Mouse (Mus musculus) small intestine, adult 2 months (tissue): ENCODE data around the gene Pard3b. TPM values are rescaled to one million over a fixed set of nuclear protein-coding genes. Genes with fewer than 3 reads are reported as not detected.

Experiments
- H3K27ac ChIP-seq: fragments of 200-500 bp; 2 replicates; pipeline ENCODE4 v1.5.1; 2012; ENCODE audit warnings: low read depth, low read length, control low read depth, inconsistent platforms; ENCODE audit not compliant: insufficient read depth
- H3K27me3 ChIP-seq: fragments of 200-500 bp; 2 replicates; pipeline ENCODE4 v1.6.1; 2012; ENCODE audit warnings: mild to moderate bottlenecking, moderate library complexity, low read length, inconsistent platforms; ENCODE audit not compliant: control insufficient read depth, insufficient read depth
- H3K36me3 ChIP-seq: fragments of 200-500 bp; 2 replicates; pipeline ENCODE4 v1.6.1; 2012; ENCODE audit warnings: mild to moderate bottlenecking, low read length, control low read depth, inconsistent platforms; ENCODE audit not compliant: control insufficient read depth, insufficient read depth
- H3K4me1 ChIP-seq: fragments of 200-500 bp; 2 replicates; pipeline ENCODE4 v1.6.1; 2012; ENCODE audit warnings: low read length, inconsistent platforms, mixed read lengths; ENCODE audit not compliant: control insufficient read depth, insufficient read depth, insufficient read length
- H3K4me3 ChIP-seq: fragments of 200-500 bp; 2 replicates; pipeline ENCODE4 v1.5.1; 2012; ENCODE audit warnings: low read depth, mild to moderate bottlenecking, control low read depth, inconsistent platforms, low read length, moderate library complexity
- CTCF ChIP-seq: fragments of 200-500 bp; IDR thresholded peaks from 2 replicates; pipeline ENCODE4 v1.5.1; 2012; ENCODE audit warnings: low read depth, mild to moderate bottlenecking, control low read depth, inconsistent platforms, low read length, moderate library complexity, mixed read lengths; ENCODE audit not compliant: insufficient replicate concordance, insufficient read length; ENCODE audit errors: extremely low read depth
- POLR2A ChIP-seq: fragments of 200-500 bp; IDR thresholded peaks from 2 replicates; pipeline ENCODE4 v1.6.1; 2012; ENCODE audit warnings: low read depth, mild to moderate bottlenecking, control low read depth, inconsistent platforms, low read length, moderate library complexity
- WGBS: fragments of 180-500 bp; shearing (Covaris S2); methylation state at CpG from one replicate; pipeline ENCODE4 v1.1.7; 2018; 5-methylcytosine and 5-hydroxymethylcytosine counted together
- polyA plus RNA-seq: library from polyadenylated mRNA; depleted of rRNA; stranded (reverse); fragments of >200 nt; gene quantifications from 2 replicates; pipeline ENCODE4 v1.2.3, GENCODE M21; 2012

The Pard3b gene
- polyA plus RNA-seq, 1 experiment: 7.2 TPM

- no peak overlapping the region for H3K27ac ChIP-seq
- H3K36me3 ChIP-seq: no peaks in the 10 kb centered on the region
- H3K4me1 ChIP-seq: no peaks in the 10 kb centered on the region
- TF ChIP-seq CTCF: no peak
- TF ChIP-seq POLR2A: no peak
- WGBS: 60% methylated on average over 12 of the region's 12 CpGs
- no peaks in the 10 kb centered on the region for H3K27me3 ChIP-seq
- no peak overlapping the region for H3K4me3 ChIP-seq
Measured at GRCm38 (mm10) chr1:62244191-62244984, 605.8 kb downstream of the Pard3b start.

DNA sequence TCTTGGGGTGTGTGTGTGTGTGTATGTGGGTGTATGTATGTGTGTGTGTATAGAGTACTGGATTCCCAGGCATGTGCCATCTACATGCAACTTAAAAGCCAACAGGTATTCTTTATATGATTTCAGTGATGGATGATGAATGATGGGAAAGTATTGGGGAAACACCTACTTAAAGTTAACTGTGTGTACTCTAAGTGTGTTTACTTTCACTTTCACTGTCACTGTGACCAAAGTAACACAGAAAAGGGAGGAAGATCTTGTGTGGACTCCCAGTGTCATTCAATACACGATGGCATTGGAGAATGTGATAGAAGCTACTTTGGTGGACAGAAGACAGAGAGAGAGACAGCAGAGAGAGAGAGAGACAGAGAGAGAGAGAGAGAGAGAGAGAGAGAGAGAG lies 613.8 kb downstream of the Pard3b start:
- Histone ChIP-seq H3K36me3 (no peaks in the 10 kb centered on the region), H3K27me3 (no peaks in the 10 kb centered on the region), H3K4me1 (no peaks in the 10 kb centered on the region), H3K27ac (no peak overlapping the region), H3K4me3 (no peak overlapping the region)
- WGBS: 47% methylated on average over 1 of the region's 1 CpGs
- TF ChIP-seq CTCF (no peak), POLR2A (no peak)

DNA sequence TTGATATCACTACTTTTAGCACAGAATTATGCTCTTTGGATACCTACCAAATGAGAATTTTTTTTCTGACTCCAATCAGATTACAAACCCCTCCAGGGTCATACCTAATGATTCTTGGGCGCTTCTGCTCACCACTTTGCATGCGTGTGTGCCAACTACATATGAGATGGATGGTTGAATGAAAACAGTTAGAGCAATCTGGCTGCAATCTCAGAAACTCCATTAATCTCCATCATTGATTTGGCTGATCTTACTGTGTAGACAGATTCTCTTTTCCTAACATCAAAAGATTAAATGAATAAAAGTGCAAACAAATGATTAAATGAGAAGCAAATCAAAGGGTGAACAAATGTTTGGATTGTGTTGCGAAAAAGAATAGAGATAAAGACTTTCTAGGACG lies 615.7 kb downstream of the Pard3b start:
- no peaks in the 10 kb centered on the region for H3K27me3 ChIP-seq
- H3K4me1 ChIP-seq: no peaks in the 10 kb centered on the region
- no peak for TF ChIP-seq CTCF
- no peak for TF ChIP-seq POLR2A
- WGBS: 86% methylated on average over 4 of the region's 4 CpGs
- no peak overlapping the region for H3K27ac ChIP-seq
- H3K4me3 ChIP-seq: no peak overlapping the region
- H3K36me3 ChIP-seq: no peaks in the 10 kb centered on the region

DNA sequence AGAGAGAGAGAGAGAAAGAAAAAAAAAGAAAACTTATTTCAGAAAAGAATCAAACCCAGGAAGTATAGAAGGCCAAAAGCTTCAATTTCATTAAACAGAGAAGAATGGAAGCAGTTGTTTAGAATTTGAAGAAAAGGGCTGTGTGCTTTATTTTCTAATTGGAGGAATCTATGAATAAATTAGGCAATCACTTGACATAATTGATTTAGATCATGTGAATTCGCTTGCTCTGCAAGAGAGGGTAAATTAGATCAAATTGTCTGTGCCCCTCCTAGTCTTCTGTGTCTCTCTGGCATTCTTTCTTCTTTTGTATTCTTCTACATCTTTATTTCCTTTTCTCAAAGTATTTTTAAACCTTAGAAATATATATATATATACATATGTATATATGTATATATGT lies 616.3 kb downstream of the Pard3b start:
- Histone ChIP-seq H3K36me3 (no peaks in the 10 kb centered on the region), H3K27ac (no peak overlapping the region), H3K27me3 (no peaks in the 10 kb centered on the region), H3K4me1 (no peaks in the 10 kb centered on the region), H3K4me3 (no peak overlapping the region)
- WGBS: 100% methylated on average over 1 of the region's 1 CpGs
- TF ChIP-seq POLR2A: no peak
- TF ChIP-seq CTCF: no peak

- 74% methylated on average over 3 of the region's 3 CpGs for WGBS
- TF ChIP-seq CTCF (no peak), POLR2A (no peak)
- H3K4me1 ChIP-seq: no peaks in the 10 kb centered on the region
- no peak overlapping the region for H3K27ac ChIP-seq
- H3K27me3 ChIP-seq: no peaks in the 10 kb centered on the region
- no peaks in the 10 kb centered on the region for H3K36me3 ChIP-seq
- no peak overlapping the region for H3K4me3 ChIP-seq
Measured at GRCm38 (mm10) chr1:62276466-62276865, 637.8 kb downstream of the Pard3b start.

GRCm38 (mm10) chr1:62278586-62278985 lies 640.0 kb downstream of the Pard3b start:
- 84% methylated on average over 1 of the region's 1 CpGs for WGBS
- Histone ChIP-seq H3K4me1 (no peaks in the 10 kb centered on the region), H3K27me3 (no peaks in the 10 kb centered on the region), H3K36me3 (no peaks in the 10 kb centered on the region), H3K4me3 (no peak overlapping the region), H3K27ac (no peak overlapping the region)
- TF ChIP-seq POLR2A (no peak), CTCF (no peak)

- no peak overlapping the region for H3K27ac ChIP-seq
- no peak for TF ChIP-seq POLR2A
- TF ChIP-seq CTCF: no peak
- no peak overlapping the region for H3K4me3 ChIP-seq
- no peaks in the 10 kb centered on the region for H3K27me3 ChIP-seq
- no peaks in the 10 kb centered on the region for H3K36me3 ChIP-seq
- H3K4me1 ChIP-seq: no peaks in the 10 kb centered on the region
Measured at GRCm38 (mm10) chr1:62280586-62280985, 642.0 kb downstream of the Pard3b start.

DNA sequence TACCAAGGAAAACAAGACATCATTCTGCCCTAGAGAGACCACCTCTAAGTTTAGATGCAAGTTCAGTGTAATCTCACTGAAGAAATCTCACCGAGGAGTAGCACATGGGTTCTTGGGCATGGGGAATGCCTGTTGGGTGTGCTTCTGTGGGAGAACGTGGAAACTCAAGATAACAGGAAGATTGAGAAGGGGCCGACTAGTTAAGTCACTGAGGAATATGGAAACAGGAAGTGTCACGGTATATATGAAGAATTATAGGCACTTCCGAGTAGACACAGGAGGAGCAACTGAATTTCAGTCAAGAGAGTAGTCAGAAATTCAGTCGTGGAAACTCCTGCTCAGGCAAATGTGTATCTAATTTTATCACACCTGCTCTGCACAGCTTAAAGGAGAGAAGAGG lies 644.2 kb downstream of the Pard3b start:
- H3K36me3 ChIP-seq: no peaks in the 10 kb centered on the region
- WGBS: 74% methylated on average over 6 of the region's 6 CpGs
- H3K27ac ChIP-seq: no peak overlapping the region
- no peak overlapping the region for H3K4me3 ChIP-seq
- TF ChIP-seq CTCF (no peak), POLR2A (no peak)
- H3K4me1 ChIP-seq: no peaks in the 10 kb centered on the region
- no peaks in the 10 kb centered on the region for H3K27me3 ChIP-seq
